Mouse (Mus musculus) megakaryocyte, embryonic 14.5 days (primary cell): ENCODE results near the gene Iqcm. TPM values are rescaled to one million over a fixed set of nuclear protein-coding genes. Genes with fewer than 3 reads are reported as not detected.

Experiments
- H3K27me3 ChIP-seq: replicated peaks from 2 replicates; pipeline ENCODE3; 2012; ENCODE audit warnings: inconsistent platforms
- H3K36me3 ChIP-seq: replicated peaks from 2 replicates; pipeline ENCODE3; 2012; ENCODE audit warnings: low read length, inconsistent platforms, mixed read lengths
- H3K4me1 ChIP-seq: 2 replicates; pipeline ENCODE4 v1.6.1; 2012; ENCODE audit warnings: inconsistent platforms
- H3K4me3 ChIP-seq: replicated peaks from 2 replicates; pipeline ENCODE3; 2012; ENCODE audit warnings: moderate library complexity, mild to moderate bottlenecking, inconsistent platforms
- H3K9me3 ChIP-seq: 2 replicates; pipeline ENCODE4 v1.6.1; 2012; ENCODE audit warnings: inconsistent platforms
- FLI1 ChIP-seq: IDR thresholded peaks from 2 replicates; pipeline ENCODE4 v1.6.1; 2012; ENCODE audit warnings: low read length, inconsistent platforms, mixed read lengths
- GATA1 ChIP-seq: IDR thresholded peaks from 3 replicates; pipeline ENCODE4 v1.6.1; 2012; ENCODE audit warnings: mixed read lengths, low read length, inconsistent platforms, borderline replicate concordance
- polyA plus RNA-seq: library from polyadenylated mRNA; stranded (reverse); fragments of >175 nt; gene quantifications from 2 replicates; pipeline ENCODE4 v1.2.3, GENCODE M21; 2012; ENCODE audit warnings: low replicate concordance; ENCODE audit not compliant: insufficient read depth

Gene Iqcm
- polyA plus RNA-seq, 1 experiment, result not detected

- Histone ChIP-seq H3K36me3 (no peaks in the 10 kb centered on the region), H3K9me3 (no peaks in the 10 kb centered on the region), H3K4me1 (no peaks in the 10 kb centered on the region), H3K4me3 (no peak overlapping the region), H3K27me3 (no peaks in the 10 kb centered on the region)
- no peak for TF ChIP-seq GATA1
- TF ChIP-seq FLI1, result no peak
Observed at GRCm38 (mm10) chr8:75659287-75659686, 210.8 kb downstream of the Iqcm start.

GRCm38 (mm10) chr8:75746561-75746960, 298.1 kb downstream of the Iqcm start:
- Histone ChIP-seq H3K4me1 (no peaks in the 10 kb centered on the region), H3K9me3 (no peaks in the 10 kb centered on the region), H3K27me3 (no peaks in the 10 kb centered on the region), H3K4me3 (no peak overlapping the region), H3K36me3 (no peaks in the 10 kb centered on the region)
- no peak for TF ChIP-seq FLI1
- TF ChIP-seq GATA1, result no peak

GRCm38 (mm10) chr8:75755596-75755995, 307.1 kb downstream of the Iqcm start:
- Histone ChIP-seq H3K27me3 (no peaks in the 10 kb centered on the region), H3K4me1 (no peaks in the 10 kb centered on the region), H3K9me3 (no peaks in the 10 kb centered on the region), H3K4me3 (no peak overlapping the region), H3K36me3 (no peaks in the 10 kb centered on the region)
- no peak for TF ChIP-seq FLI1
- no peak for TF ChIP-seq GATA1

- H3K36me3 ChIP-seq, result no peaks in the 10 kb centered on the region
- no peaks in the 10 kb centered on the region for H3K27me3 ChIP-seq
- no peaks in the 10 kb centered on the region for H3K9me3 ChIP-seq
- no peak for TF ChIP-seq GATA1
- TF ChIP-seq FLI1, result no peak
- no peak overlapping the region for H3K4me3 ChIP-seq
- no peaks in the 10 kb centered on the region for H3K4me1 ChIP-seq
Observed at GRCm38 (mm10) chr8:75828468-75829132, 380.1 kb downstream of the Iqcm start.

- H3K36me3 ChIP-seq, result no peaks in the 10 kb centered on the region
- H3K9me3 ChIP-seq, result no peaks in the 10 kb centered on the region
- H3K4me1 ChIP-seq, result no peaks in the 10 kb centered on the region
- no peaks in the 10 kb centered on the region for H3K27me3 ChIP-seq
- no peak overlapping the region for H3K4me3 ChIP-seq
- TF ChIP-seq GATA1 (no peak), FLI1 (no peak)
Observed at GRCm38 (mm10) chr8:75835245-75835644, 386.8 kb downstream of the Iqcm start.

GRCm38 (mm10) chr8:75917603-75918344, 469.3 kb downstream of the Iqcm start:
- Histone ChIP-seq H3K27me3 (no peaks in the 10 kb centered on the region), H3K4me1 (no peaks in the 10 kb centered on the region), H3K9me3 (0 out of 2 replicates have a peak, but pooled peaks cover 2% of the 10 kb centered on the region), H3K36me3 (no peaks in the 10 kb centered on the region), H3K4me3 (no peak overlapping the region)
- no peak for TF ChIP-seq GATA1
- no peak for TF ChIP-seq FLI1

GRCm38 (mm10) chr8:75949166-75949565, 500.7 kb downstream of the Iqcm start:
- no peaks in the 10 kb centered on the region for H3K36me3 ChIP-seq
- no peaks in the 10 kb centered on the region for H3K4me1 ChIP-seq
- no peak overlapping the region for H3K4me3 ChIP-seq
- TF ChIP-seq FLI1, result no peak
- TF ChIP-seq GATA1, result no peak
- H3K27me3 ChIP-seq, result no peaks in the 10 kb centered on the region
- no peaks in the 10 kb centered on the region; the same call in 1 of the 2 replicates for H3K9me3 ChIP-seq

GRCm38 (mm10) chr8:75956016-75956415, 507.5 kb downstream of the Iqcm start:
- Histone ChIP-seq H3K36me3 (no peaks in the 10 kb centered on the region), H3K4me1 (no peaks in the 10 kb centered on the region), H3K27me3 (no peaks in the 10 kb centered on the region), H3K4me3 (no peak overlapping the region), H3K9me3 (no peaks in the 10 kb centered on the region)
- TF ChIP-seq FLI1, result no peak
- TF ChIP-seq GATA1, result no peak

GRCm38 (mm10) chr8:76018501-76018900, 570.0 kb downstream of the Iqcm start:
- H3K27me3 ChIP-seq, result no peaks in the 10 kb centered on the region
- TF ChIP-seq FLI1, result no peak
- TF ChIP-seq GATA1, result no peak

More at GRCm38 (mm10) chr8:76018501-76018900, 570.0 kb downstream of the Iqcm start:
- no peaks in the 10 kb centered on the region for H3K4me1 ChIP-seq
- peaks cover 10% of the 10 kb centered on the region; the same call in 1 of the 2 replicates for H3K9me3 ChIP-seq
- no peaks in the 10 kb centered on the region for H3K36me3 ChIP-seq
- H3K4me3 ChIP-seq, result no peak overlapping the region

Other genes with a start within 250 kb of the Iqcm start
- gene Rasd2, start 234.8 kb upstream of the Iqcm start, polyA plus RNA-seq, result not detected in 2 replicates
- gene Gm10358, start 42.1 kb upstream of the Iqcm start, polyA plus RNA-seq, result not detected in 2 replicates